Mouse (Mus musculus) right cerebral cortex, postnatal 4 days (tissue): Measurements from ENCODE around the gene Ankrd11.

Experiments
- DNase-seq: peaks from one replicate; pipeline ENCODE4 v3.0.0-alpha.2; 2022

Gene Ankrd11

GRCm38 (mm10) chr8:122836199-122836598 is 205.9 kb downstream of the Ankrd11 start:
- DNase-seq: no peak

- DNase-seq: peak; percentile 74
Observed at GRCm38 (mm10) chr8:122834971-122835370, 207.1 kb downstream of the Ankrd11 start.

GRCm38 (mm10) chr8:122834416-122834815 is 207.7 kb downstream of the Ankrd11 start:
- DNase-seq: no peak
